Mouse (Mus musculus) olfactory bulb, adult 2 months (tissue): ENCODE data around the gene Mob3a.

Source experiments
- CTCF ChIP-seq: fragments of 200-500 bp; IDR thresholded peaks from 2 replicates; pipeline ENCODE4 v1.5.1; 2012; ENCODE audit warnings: low read depth, mild to moderate bottlenecking, low read length, moderate library complexity; ENCODE audit not compliant: insufficient read depth
- POLR2A ChIP-seq: fragments of 200-500 bp; IDR thresholded peaks from 2 replicates; pipeline ENCODE4 v1.6.1; 2012; ENCODE audit warnings: mild to moderate bottlenecking, low read depth, low read length, moderate library complexity; ENCODE audit not compliant: insufficient read depth

DNA sequence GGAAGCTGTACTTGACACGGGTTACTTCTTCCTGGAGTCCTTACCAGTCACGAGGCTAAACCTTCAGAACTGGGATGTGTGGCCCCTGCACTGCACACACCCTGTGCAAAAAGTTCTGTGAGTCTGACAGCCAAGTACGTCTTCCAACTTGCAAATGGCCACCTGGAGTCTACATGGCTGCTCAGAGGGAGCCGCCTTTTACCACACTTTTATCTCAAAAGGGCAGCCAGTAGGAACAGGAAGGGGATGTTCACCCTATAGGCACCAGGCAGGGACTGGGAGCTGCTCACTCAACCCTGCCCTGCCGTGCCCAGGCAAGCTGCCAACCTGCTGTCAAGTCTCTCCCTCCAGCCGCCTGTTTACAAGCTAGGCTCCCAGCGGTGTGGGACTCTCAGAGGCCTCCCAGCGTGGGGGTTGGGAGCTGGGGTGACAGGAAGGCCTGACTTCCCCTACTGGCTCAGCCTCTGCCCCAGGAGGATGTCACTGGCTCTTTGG, 23.8 kb downstream of the Mob3a start, which contains the start of gene Mknk2:
- TF ChIP-seq POLR2A (no peak), CTCF (no peak)
